Comparison of ENCODE assay signal across 18 mouse cellular contexts in the genomic region with DNA sequence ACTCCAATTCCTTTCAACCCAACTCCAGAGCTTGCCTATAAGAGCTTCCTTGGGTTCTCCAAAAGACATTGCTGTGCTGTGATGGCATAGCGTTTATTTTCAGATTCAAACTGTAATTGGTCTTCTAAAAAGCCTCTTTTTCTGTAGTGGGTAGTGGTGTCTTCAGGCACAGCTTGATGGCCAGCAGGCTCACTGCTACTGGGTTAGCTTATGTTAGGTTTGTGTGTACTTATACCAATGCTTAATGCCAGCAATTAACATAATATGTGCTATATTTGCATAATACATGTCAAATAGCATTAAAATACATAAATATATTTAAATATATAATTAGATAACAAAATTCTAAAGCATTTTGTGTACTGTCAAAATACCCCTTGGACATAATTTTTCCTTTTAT.
"Had no signal": no experiment of that assay in that cellular context is flagged by ENCODE, and none has a peak within 500 bp of the region (broad histone marks: within the 10 kb centered on the region; RNA-seq: fewer than 3 reads in every experiment).

No protein-coding gene starts in this region.

- H3K4me1 ChIP-seq: midbrain, embryonic 12.5 days; neural tube, embryonic 13.5 days; neural tube, embryonic 15.5 days had no signal

- ATAC-seq: midbrain, embryonic 16.5 days had no signal

- H3K27ac ChIP-seq: midbrain, embryonic 10.5 days; midbrain, embryonic 12.5 days; neural tube, embryonic 13.5 days; neural tube, embryonic 15.5 days had no signal

- H3K36me3 ChIP-seq: midbrain, embryonic 10.5 days; midbrain, embryonic 12.5 days; neural tube, embryonic 13.5 days; neural tube, embryonic 15.5 days had no signal

- H3K4me2 ChIP-seq: lung, embryonic 14.5 days; midbrain, embryonic 12.5 days; neural tube, embryonic 13.5 days; neural tube, embryonic 15.5 days had no signal

- H3K9ac ChIP-seq: lung, embryonic 14.5 days; midbrain, embryonic 12.5 days; neural tube, embryonic 13.5 days; neural tube, embryonic 15.5 days had no signal

- H3K27me3 ChIP-seq: midbrain, embryonic 12.5 days; neural tube, embryonic 13.5 days; neural tube, embryonic 15.5 days had no signal

- DNase-seq: lung, adult 18-20 months; lung, embryonic 14.5 days; lung, postnatal 10 days; lung, postnatal 4 days; midbrain, embryonic 14.5 days; retina, postnatal 1 day; right cerebral cortex, postnatal 25 days; right cerebral cortex, postnatal 4 days; spleen, adult 18-20 months; thymus, adult 18-20 months; thymus, postnatal 14 days; thymus, postnatal 36 days had no signal

- H3K4me3 ChIP-seq: midbrain, embryonic 10.5 days; midbrain, embryonic 12.5 days; myocyte; neural tube, embryonic 13.5 days; neural tube, embryonic 15.5 days had no signal

- H3K9me3 ChIP-seq: midbrain, embryonic 10.5 days; midbrain, embryonic 12.5 days; neural tube, embryonic 13.5 days; neural tube, embryonic 15.5 days had no signal
